Mouse (Mus musculus) limb, embryonic 14.5 days (tissue): Measurements from ENCODE around the gene Sash3. TPM values are rescaled to one million over a fixed set of nuclear protein-coding genes. Genes with fewer than 3 reads are reported as not detected.

ENCODE experiments used
- ATAC-seq: fragments of 200-750 bp; cut with Nextera tagmentation; 2 replicates; pipeline ENCODE4 v1.8.0; 2017; ENCODE audit warnings: low read depth, moderate number of reproducible peaks, moderate TSS enrichment; ENCODE audit not compliant: low FRiP score
- DNase-seq: peaks from one replicate; pipeline ENCODE4 v3.0.0-alpha.2; 2015; ENCODE audit warnings: low spot score
- H3K27ac ChIP-seq: fragments of 300-500 bp; sonication (generic); replicated peaks from 2 replicates; pipeline ENCODE4 v1.5.1; 2014; ENCODE audit warnings: low read depth, mild to moderate bottlenecking, low read length, moderate library complexity, mixed read lengths
- H3K27me3 ChIP-seq: fragments of 300-500 bp; sonication (generic); 2 replicates; pipeline ENCODE4 v1.6.1; 2014; ENCODE audit warnings: low read length, mixed read lengths; ENCODE audit not compliant: control insufficient read depth, insufficient read depth
- H3K36me3 ChIP-seq: fragments of 300-500 bp; sonication (generic); 2 replicates; pipeline ENCODE4 v1.6.1; 2014; ENCODE audit warnings: mild to moderate bottlenecking, low read length, moderate library complexity, mixed read lengths; ENCODE audit not compliant: control insufficient read depth, insufficient read depth
- H3K4me1 ChIP-seq: fragments of 300-500 bp; sonication (generic); 2 replicates; pipeline ENCODE4 v1.6.1; 2014; ENCODE audit warnings: antibody characterized with exemption, low read length, mixed read lengths; ENCODE audit not compliant: control insufficient read depth, insufficient read depth
- H3K4me2 ChIP-seq: fragments of 300-500 bp; sonication (generic); replicated peaks from 2 replicates; pipeline ENCODE4 v1.6.1; 2014; ENCODE audit warnings: low read depth, mild to moderate bottlenecking, low read length, moderate library complexity; ENCODE audit not compliant: severe bottlenecking
- H3K4me3 ChIP-seq: fragments of 300-500 bp; sonication (generic); replicated peaks from 2 replicates; pipeline ENCODE4 v1.5.1; 2014; ENCODE audit warnings: low read length
- H3K9ac ChIP-seq: fragments of 300-500 bp; sonication (generic); 2 replicates; pipeline ENCODE4 v1.6.1; 2014; ENCODE audit warnings: mild to moderate bottlenecking, low read depth, low read length, moderate library complexity; ENCODE audit not compliant: severe bottlenecking
- H3K9me3 ChIP-seq: fragments of 300-500 bp; sonication (generic); 2 replicates; pipeline ENCODE4 v1.6.1; 2016; ENCODE audit warnings: low read length; ENCODE audit not compliant: control insufficient read depth
- POLR2A ChIP-seq: fragments of 200-500 bp; IDR thresholded peaks from 2 replicates; pipeline ENCODE4 v1.8.0; 2012; ENCODE audit warnings: inconsistent platforms, mild to moderate bottlenecking, moderate library complexity, borderline replicate concordance; ENCODE audit not compliant: insufficient read depth, insufficient read length; ENCODE audit errors: extremely low read depth
- WGBS: fragments of 180-500 bp; shearing (Covaris S2); extraction: QIAGEN DNeasy Blood & Tissue Kit; methylation state at CpG from one replicate; pipeline ENCODE4 v1.1.7; 2014; 5-methylcytosine and 5-hydroxymethylcytosine counted together
- polyA plus RNA-seq, 2 experiments: library from polyadenylated mRNA; depleted of rRNA in 1 of 2; stranded (reverse) in 1 of 2; unstranded in 1 of 2; fragments of >200 nt; fragmentation: Nextera tagmentation in 1 of 2; extraction: Ambion mirVana in 1 of 2; gene quantifications; 2 replicates each; pipeline versions ENCODE4 v1.2.1 to v1.2.3; 2012 to 2014

Sash3 gene
- polyA plus RNA-seq, 2 experiments, result 2.1 to 3.9 TPM

- Histone ChIP-seq H3K27ac (no peak overlapping the region), H3K9me3 (no peaks in the 10 kb centered on the region), H3K4me3 (no peak overlapping the region), H3K4me1 (no peaks in the 10 kb centered on the region), H3K9ac (no peak overlapping the region), H3K4me2 (no peak overlapping the region), H3K36me3 (peaks cover 4% of the 10 kb centered on the region; the same call in 1 of the 2 replicates), H3K27me3 (no peaks in the 10 kb centered on the region)
- 62% methylated on average over 1 of the region's 1 CpGs for WGBS
- DNase-seq (no peak), ATAC-seq (no peak)
- TF ChIP-seq POLR2A, result no peak
Observed at GRCm38 (mm10) chrX:48170368-48170767, 24.1 kb downstream of the Sash3 start.

DNA sequence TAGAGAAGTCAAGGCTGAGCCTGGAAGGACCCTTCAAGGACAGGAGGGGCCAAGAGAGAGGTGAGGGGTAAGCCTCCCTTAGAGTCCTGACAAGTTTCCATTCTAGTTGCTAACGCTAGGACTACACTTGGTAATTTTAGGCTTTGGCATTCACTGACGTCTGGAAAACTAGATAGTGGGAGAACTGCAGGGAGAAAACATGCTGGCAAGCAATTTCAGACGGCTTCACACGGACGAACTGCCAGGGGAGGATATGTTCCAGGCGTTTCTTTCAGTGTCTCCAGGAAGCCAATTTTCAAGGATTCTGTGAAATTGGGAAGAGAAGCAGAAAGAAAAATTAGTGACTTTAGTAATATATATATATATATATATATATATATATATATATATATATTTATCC lies 35.6 kb downstream of the Sash3 start:
- Histone ChIP-seq H3K4me3 (no peak overlapping the region), H3K4me2 (no peak overlapping the region), H3K27ac (no peak overlapping the region), H3K27me3 (no peaks in the 10 kb centered on the region), H3K9me3 (no peaks in the 10 kb centered on the region), H3K9ac (no peak overlapping the region), H3K4me1 (no peaks in the 10 kb centered on the region), H3K36me3 (peaks cover 15% of the 10 kb centered on the region; the same call in 1 of the 2 replicates)
- WGBS, result 81% methylated on average over 6 of the region's 6 CpGs
- DNase-seq (no peak), ATAC-seq (no peak)
- no peak for TF ChIP-seq POLR2A

GRCm38 (mm10) chrX:48184703-48185102 lies 38.5 kb downstream of the Sash3 start:
- no peak overlapping the region for H3K4me3 ChIP-seq
- 0 out of 2 replicates have a peak, but pooled peaks cover 7% of the 10 kb centered on the region for H3K36me3 ChIP-seq
- no peaks in the 10 kb centered on the region for H3K27me3 ChIP-seq
- H3K9me3 ChIP-seq, result no peaks in the 10 kb centered on the region
- H3K9ac ChIP-seq, result no peak overlapping the region
- ATAC-seq (no peak), DNase-seq (no peak)
- TF ChIP-seq POLR2A, result no peak
- no peak overlapping the region for H3K4me2 ChIP-seq
- no peak overlapping the region for H3K27ac ChIP-seq
- 83% methylated on average over 3 of the region's 3 CpGs for WGBS
- H3K4me1 ChIP-seq, result no peaks in the 10 kb centered on the region

DNA sequence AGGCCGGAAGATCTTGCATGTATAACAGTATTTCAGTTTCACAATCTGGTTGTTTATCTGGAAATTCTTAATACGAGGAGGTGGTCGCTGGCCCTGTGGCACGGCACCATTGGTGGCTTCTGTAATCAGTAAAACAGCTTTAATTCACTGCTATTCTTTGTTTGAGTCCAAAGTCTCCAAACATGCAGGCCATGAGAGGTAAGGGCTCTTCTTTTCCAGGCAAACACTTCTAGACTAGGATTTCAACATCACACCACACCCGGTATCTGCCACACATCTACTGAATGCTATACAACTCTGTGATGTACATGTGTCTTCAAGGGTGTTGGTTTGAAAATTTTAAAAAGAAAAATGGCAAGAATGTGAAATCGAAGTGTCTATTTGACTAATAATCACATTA lies 45.0 kb downstream of the Sash3 start:
- no peak overlapping the region for H3K9ac ChIP-seq
- H3K4me2 ChIP-seq, result no peak overlapping the region
- H3K4me1 ChIP-seq, result no peaks in the 10 kb centered on the region
- no peaks in the 10 kb centered on the region for H3K27me3 ChIP-seq
- no peak for TF ChIP-seq POLR2A
- H3K36me3 ChIP-seq, result peaks cover 14% of the 10 kb centered on the region
- ATAC-seq (no peak), DNase-seq (no peak)
- no peak overlapping the region for H3K4me3 ChIP-seq
- H3K27ac ChIP-seq, result no peak overlapping the region
- H3K9me3 ChIP-seq, result no peaks in the 10 kb centered on the region
- 93% methylated on average over 6 of the region's 6 CpGs for WGBS

DNA sequence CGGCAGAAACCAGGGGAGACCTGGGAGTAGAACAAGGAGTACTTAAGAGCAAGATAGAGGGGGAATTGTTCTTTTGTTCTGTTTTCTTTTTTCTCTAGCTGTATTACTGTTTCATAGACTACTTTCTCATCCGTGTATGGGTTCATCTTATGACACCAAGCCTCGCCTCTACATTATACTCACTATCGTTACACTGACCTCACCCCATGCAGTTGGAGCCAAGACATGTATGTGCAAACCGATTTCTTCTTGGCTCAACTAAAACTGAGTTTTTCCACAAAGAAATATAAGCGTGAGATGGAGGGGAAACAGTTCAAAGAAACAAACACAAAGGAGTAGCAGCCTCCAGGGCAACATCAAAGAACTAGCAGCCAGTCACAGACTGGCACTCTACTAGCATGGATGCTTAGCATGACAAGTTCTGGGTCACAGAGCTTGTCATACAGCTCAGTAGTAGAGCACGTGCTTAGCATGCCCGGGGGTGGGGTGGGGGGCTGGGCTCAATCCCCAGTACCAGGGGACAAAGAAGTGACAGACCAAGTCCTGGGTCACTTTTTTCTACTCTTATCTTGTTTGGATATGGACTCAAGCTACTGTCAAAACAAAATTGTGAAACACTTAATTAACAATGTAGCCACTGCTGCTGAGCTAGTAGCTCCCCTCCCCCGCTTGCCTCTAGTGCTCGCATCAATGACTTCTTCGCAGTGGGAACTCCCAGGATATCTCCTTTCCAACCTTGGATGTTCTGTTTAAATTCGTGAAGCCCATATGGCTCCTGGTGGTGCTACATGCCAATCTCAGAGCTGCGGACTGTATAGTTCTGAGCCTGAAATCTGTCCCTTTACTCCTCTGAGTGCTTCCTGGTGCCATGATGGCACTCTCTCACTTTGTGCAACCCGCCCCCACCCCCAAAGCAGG lies 47.3 kb downstream of the Sash3 start:
- Histone ChIP-seq H3K9me3 (no peaks in the 10 kb centered on the region), H3K4me3 (no peak overlapping the region), H3K27ac (no peak overlapping the region), H3K27me3 (no peaks in the 10 kb centered on the region), H3K36me3 (peaks cover 14% of the 10 kb centered on the region), H3K4me1 (no peaks in the 10 kb centered on the region), H3K4me2 (no peak overlapping the region), H3K9ac (no peak overlapping the region)
- DNase-seq (no peak), ATAC-seq (no peak)
- WGBS, result 83% methylated on average over 14 of the region's 14 CpGs
- TF ChIP-seq POLR2A, result no peak
